Mouse (Mus musculus) CD4-positive, CD25-positive, alpha-beta regulatory T cell, adult 2 months (primary cell): ENCODE data around the gene Cntfr.
"Not testable (repeated sequence)": the region's sequence is repeated elsewhere in the genome, so short reads cannot be mapped to it uniquely, and the experiment has no call there.

ENCODE experiments used
- DNase-seq: peaks from one replicate; pipeline ENCODE4 v3.0.0-alpha.2; 2012; ENCODE audit warnings: low read depth, low spot score

The Cntfr gene

DNA sequence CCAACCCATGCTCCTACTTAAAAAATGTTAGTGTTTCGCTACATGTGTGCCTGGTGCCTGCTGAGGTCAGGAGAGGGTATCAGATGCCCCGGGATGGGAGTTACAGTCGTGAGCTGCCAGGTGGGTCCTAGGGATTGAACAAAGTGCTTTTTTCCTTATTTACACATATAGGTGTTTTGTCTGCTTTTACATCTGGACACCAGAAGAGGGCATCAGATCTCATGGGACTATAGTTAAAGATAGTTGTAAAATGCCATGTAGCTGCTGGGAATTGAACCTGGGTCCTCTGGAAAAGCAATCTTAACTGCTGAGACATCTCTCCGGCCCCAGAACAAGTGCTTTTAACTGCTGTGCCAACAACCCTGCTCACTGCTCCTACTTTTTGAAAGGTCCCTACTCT is 13.3 kb upstream of the Cntfr start:
- no peak for DNase-seq

- peak; percentile 72 for DNase-seq
These were observed 11.4 kb upstream of the Cntfr start for GRCm38 (mm10) chr4:41708192-41708745.

DNA sequence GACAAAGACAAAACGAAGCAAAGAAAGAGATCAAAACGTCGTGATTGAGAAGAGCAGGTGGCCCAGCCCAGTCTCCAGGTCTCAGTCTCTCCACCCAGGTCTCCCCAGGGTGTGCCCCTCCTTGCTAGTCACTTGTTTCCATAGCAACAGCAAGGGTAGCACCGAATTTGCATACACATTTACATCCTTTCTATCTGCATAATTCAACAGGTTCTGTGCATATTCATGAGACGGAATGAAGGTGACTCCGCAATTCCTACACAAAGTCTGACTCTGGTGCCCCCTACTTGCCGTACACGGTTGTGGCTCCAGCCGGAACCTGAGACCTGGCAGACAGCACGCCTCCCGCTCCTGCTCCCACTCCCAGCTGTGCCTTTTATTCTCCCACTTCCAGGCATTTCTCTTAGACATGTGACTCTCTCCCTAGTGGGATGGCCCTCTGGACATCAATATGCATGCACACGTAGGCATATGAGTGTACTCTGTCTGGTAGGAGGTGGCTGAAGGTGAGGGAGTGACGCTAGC is 10.2 kb upstream of the Cntfr start:
- peak; percentile 76 for DNase-seq

- no peak for DNase-seq
These were observed 9.2 kb upstream of the Cntfr start for GRCm38 (mm10) chr4:41705922-41706754.

GRCm38 (mm10) chr4:41704651-41705050 is 7.8 kb upstream of the Cntfr start:
- DNase-seq = no peak

GRCm38 (mm10) chr4:41702226-41702625 is 5.3 kb upstream of the Cntfr start:
- DNase-seq = not testable (repeated sequence)

DNA sequence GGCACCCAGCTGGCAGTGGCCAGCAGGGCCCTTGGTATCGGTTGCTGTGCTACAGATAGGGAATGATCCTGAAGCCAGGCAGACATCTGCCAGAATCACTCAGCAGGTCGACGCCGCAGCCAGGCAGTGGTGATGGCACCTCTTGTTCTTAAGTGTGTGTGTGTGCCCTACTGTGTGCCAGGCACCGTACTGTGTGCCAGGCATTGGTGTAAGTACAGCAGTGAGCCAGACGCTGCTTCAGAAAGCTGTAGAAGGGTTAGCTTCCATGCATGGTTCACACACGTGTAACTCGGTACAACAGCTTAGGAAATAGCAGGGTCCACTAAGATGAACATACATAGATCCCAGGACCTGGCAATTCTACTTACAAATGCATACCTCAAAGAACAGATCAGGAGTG is 3.3 kb upstream of the Cntfr start:
- DNase-seq = not testable (repeated sequence)

GRCm38 (mm10) chr4:41699783-41700182 is 2.9 kb upstream of the Cntfr start, which contains the start of gene Il11ra1:
Gene Il11ra1, plus strand, starts transcription at chr4:41699989.
- DNase-seq = not testable (repeated sequence)

DNA sequence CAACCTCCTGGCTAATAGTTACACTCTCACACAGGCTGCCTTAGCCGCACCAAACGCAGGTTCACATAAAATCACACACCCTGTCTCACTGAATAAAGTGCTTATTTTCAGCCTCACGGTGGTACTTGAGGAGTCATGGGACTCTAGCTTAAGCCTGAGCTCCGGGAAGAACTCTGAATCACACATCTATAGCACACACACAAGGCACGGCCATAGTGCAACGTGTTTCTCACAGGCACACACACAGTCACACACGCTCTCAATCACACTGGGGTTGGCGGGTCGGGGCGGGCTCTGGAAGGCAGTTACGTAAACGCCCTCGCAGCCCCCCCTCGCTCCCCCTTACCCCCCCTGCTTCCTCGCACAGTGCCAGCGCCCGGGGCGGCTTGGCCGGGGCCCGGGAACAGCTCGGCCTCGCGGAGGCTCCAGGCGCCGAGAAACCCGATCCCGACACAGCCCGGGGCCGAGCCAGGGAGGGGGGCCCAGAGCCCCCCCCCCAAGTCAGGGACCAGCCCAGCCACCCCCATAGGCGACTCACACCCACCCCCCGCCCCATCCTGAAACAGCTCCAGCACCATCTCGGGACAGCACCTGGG is 1.6 kb upstream of the Cntfr start:
- not testable (repeated sequence) for DNase-seq

DNA sequence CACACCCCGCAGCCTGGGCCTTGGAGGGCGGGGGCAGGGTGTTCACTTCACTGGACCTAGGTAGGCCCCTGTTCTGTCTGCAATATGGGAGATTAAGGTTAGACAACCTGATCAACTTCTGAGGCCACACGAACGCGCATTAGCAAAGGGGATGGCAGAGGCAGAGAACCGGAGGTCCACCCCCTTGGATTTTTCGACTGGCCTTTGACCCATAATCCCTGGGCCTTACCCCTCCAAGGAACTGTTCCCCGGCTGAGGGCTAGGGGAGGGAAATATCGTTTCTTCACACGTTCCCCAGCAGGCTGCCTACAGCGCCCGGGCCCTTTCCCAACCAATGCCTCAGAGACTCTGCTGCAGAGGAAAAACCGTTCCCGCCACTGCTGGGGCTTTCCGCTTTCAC is 437 bp downstream of the Cntfr start:
- DNase-seq = not testable (repeated sequence)

GRCm38 (mm10) chr4:41695800-41696199 is 1.1 kb downstream of the Cntfr start:
- DNase-seq = not testable (repeated sequence)

- DNase-seq = not testable (repeated sequence)
These were observed 3.4 kb downstream of the Cntfr start for GRCm38 (mm10) chr4:41693511-41693910.

- DNase-seq = not testable (repeated sequence)
These were observed 6.9 kb downstream of the Cntfr start for GRCm38 (mm10) chr4:41690014-41690413.

DNA sequence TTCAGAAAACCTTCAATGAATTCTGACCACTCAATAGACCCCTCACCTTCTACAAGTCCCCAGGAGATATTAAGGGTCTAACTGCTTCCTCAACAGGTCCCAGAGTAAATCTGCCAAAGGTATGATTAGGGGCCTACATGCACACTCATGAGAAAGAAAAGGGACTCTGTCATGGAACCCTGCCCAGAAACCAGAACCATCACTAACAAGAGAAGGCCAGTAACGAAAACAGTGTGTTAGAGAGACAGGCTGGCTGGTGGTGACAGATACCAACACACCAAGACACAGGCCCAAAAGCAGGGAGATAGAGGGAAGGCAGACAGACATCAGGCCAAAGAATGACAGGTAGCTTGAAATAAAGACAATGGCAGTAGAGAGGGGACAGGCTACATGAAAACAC is 8.3 kb downstream of the Cntfr start:
- not testable (repeated sequence) for DNase-seq

GRCm38 (mm10) chr4:41685882-41686492 is 10.9 kb downstream of the Cntfr start:
- DNase-seq = not testable (repeated sequence)

GRCm38 (mm10) chr4:41684931-41685453 is 11.9 kb downstream of the Cntfr start:
- not testable (repeated sequence) for DNase-seq

DNA sequence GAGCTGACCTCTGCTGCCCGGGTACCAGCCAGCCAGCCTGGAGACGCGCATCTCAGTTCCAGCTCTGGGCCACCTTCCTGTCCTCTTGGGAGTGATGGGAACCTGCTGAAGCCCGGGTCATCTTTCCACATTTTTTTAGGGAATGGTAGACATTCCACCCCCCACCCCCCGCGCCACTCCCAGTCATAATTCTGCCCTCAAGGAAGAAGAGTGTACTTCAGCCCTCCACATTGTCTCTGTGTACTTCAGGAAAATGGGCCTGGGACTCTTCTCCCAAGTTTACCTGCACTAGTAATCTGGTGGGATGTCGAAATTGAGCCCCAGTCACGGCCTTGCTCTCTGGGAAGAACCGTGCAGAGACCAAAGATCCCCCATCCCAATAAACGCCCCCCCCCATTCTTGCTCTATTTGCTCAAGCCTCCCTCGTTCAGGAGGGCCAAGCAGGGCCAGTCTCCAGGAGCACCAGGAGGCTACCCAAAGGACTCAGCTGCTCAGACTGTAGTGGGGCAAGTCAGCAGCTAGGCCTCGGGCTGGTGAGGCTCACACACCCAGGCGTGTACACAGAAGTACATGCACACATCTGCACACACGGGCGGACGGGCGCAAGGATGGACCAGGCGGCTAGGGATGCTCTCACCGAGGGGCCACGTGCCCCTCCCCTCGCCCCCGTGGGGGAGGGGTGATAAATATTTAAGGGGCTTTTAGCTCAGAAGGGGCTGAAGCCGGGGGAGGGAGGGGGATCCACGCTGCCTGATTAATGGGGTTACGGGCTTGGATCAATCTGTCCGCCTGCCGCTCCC is 12.6 kb downstream of the Cntfr start:
- DNase-seq = not testable (repeated sequence)

DNA sequence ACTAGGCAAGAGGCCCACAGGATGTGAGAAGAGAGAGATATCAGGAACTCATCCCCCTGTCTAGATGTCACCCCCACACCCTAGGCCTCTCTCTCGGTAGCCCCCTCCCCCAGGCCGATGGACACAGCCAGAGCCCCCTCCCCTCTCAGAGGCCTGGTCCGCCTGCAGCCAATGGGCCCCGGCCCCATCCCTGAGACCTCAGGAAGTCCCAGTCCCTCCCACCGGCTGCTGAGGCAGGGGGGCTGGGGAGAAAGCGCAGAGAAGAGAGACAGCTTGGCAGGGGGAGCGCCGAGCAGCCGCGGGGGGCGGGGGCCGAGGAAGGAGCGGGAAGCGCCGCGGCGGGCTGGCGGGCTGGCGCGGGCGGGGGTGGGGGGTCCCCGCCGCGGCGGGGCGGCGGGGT is 13.6 kb downstream of the Cntfr start:
- not testable (repeated sequence) for DNase-seq

- no peak for DNase-seq
These were observed 14.1 kb downstream of the Cntfr start for GRCm38 (mm10) chr4:41682789-41683188.

DNA sequence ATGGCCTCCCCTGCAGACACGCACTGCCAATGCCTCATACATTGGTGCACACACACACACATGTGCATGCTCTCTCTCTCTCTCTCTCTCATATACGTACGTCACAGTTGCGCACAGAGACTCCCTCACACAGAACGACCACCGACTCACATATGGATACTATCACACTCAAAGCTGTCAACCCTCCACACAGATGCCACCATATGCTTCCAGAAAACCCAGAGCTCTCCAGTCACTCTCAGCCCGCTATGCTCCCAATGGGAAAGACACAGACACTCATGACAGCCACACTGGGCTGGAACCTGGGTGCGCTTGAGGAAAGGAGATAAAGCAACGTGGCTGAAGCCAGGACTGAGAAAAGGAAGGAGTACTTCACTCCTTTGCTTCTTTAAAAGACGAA is 14.9 kb downstream of the Cntfr start:
- no peak for DNase-seq

GRCm38 (mm10) chr4:41681176-41681575 is 15.7 kb downstream of the Cntfr start:
- DNase-seq = no peak
